Mouse (Mus musculus): ENCODE measurements at regions not wholly inside any gene's neighbourhood (a gene's known extent, or its start where the extent isn't known, plus 50 kb on each side); places are given as distances from the start of the nearest gene placed in this dataset.

- no peak for DNase-seq (ENCODE audit: low spot score)
These were observed 61.4 kb upstream of the Ppfia2 start for GRCm38 (mm10) chr10:106408705-106409104.

GRCm38 (mm10) chr10:106413181-106413580 lies 57.0 kb upstream of the Ppfia2 start:
- no peak overlapping the region for H3K9ac ChIP-seq (ENCODE audit: low read depth, low read length)
- H3K27me3 ChIP-seq (ENCODE audit: insufficient read depth, low read length), result no peaks in the 10 kb centered on the region
- H3K4me3 ChIP-seq (replicated peaks; ENCODE audit: low read depth, low read length), result no peak overlapping the region
- no peaks in the 10 kb centered on the region for H3K9me3 ChIP-seq (replicated peaks; ENCODE audit: low read length)
- no peaks in the 10 kb centered on the region for H3K4me1 ChIP-seq (replicated peaks; ENCODE audit: insufficient read depth, low read length)
- DNase-seq (ENCODE audit: low spot score), result no peak
- no peak overlapping the region for H3K4me2 ChIP-seq (ENCODE audit: low read length)
- no peak overlapping the region for H3K27ac ChIP-seq
- ATAC-seq (replicated peaks; ENCODE audit: low FRiP score, low read depth), result no peak
- no peak for TF ChIP-seq CTCF (IDR thresholded peaks at IDR 0.05; ENCODE audit: low read depth)
- no peaks in the 10 kb centered on the region for H3K36me3 ChIP-seq (ENCODE audit: insufficient read depth, low read length)
- 75% methylated on average over 4 of the region's 4 CpGs for WGBS

More at GRCm38 (mm10) chr10:106408705-106409104, 61.4 kb upstream of the Ppfia2 start:
- Histone ChIP-seq H3K9me3 (replicated peaks; ENCODE audit: low read length) (no peaks in the 10 kb centered on the region), H3K9ac (ENCODE audit: low read depth, low read length) (no peak overlapping the region), H3K4me1 (replicated peaks; ENCODE audit: insufficient read depth, low read length) (no peaks in the 10 kb centered on the region), H3K36me3 (ENCODE audit: insufficient read depth, low read length) (no peaks in the 10 kb centered on the region), H3K4me2 (ENCODE audit: low read length) (no peak overlapping the region), H3K27ac (no peak overlapping the region), H3K4me3 (replicated peaks; ENCODE audit: low read depth, low read length) (no peak overlapping the region), H3K27me3 (ENCODE audit: insufficient read depth, low read length) (no peaks in the 10 kb centered on the region)
- ATAC-seq (replicated peaks; ENCODE audit: low FRiP score, low read depth), result no peak
- no peak for TF ChIP-seq CTCF (IDR thresholded peaks at IDR 0.05; ENCODE audit: low read depth)
- WGBS, result 81% methylated on average over 3 of the region's 3 CpGs

GRCm38 (mm10) chr10:106414990-106415389 lies 55.1 kb upstream of the Ppfia2 start:
- Histone ChIP-seq H3K27me3 (ENCODE audit: insufficient read depth, low read length) (no peaks in the 10 kb centered on the region), H3K4me3 (replicated peaks; ENCODE audit: low read depth, low read length) (no peak overlapping the region), H3K4me1 (replicated peaks; ENCODE audit: insufficient read depth, low read length) (no peaks in the 10 kb centered on the region), H3K9me3 (replicated peaks; ENCODE audit: low read length) (no peaks in the 10 kb centered on the region), H3K36me3 (ENCODE audit: insufficient read depth, low read length) (no peaks in the 10 kb centered on the region), H3K27ac (no peak overlapping the region), H3K4me2 (ENCODE audit: low read length) (no peak overlapping the region), H3K9ac (ENCODE audit: low read depth, low read length) (no peak overlapping the region)
- DNase-seq (ENCODE audit: low spot score) (no peak), ATAC-seq (replicated peaks; ENCODE audit: low FRiP score, low read depth) (no peak)
- TF ChIP-seq CTCF (IDR thresholded peaks at IDR 0.05; ENCODE audit: low read depth), result no peak
- WGBS, result 72% methylated on average over 1 of the region's 1 CpGs

GRCm38 (mm10) chr10:106417156-106417555 lies 53.0 kb upstream of the Ppfia2 start:
- Histone ChIP-seq H3K9ac (ENCODE audit: low read depth, low read length) (no peak overlapping the region), H3K27ac (no peak overlapping the region), H3K27me3 (ENCODE audit: insufficient read depth, low read length) (no peaks in the 10 kb centered on the region), H3K4me3 (replicated peaks; ENCODE audit: low read depth, low read length) (no peak overlapping the region), H3K4me2 (ENCODE audit: low read length) (no peak overlapping the region), H3K36me3 (ENCODE audit: insufficient read depth, low read length) (no peaks in the 10 kb centered on the region), H3K4me1 (replicated peaks; ENCODE audit: insufficient read depth, low read length) (no peaks in the 10 kb centered on the region), H3K9me3 (replicated peaks; ENCODE audit: low read length) (no peaks in the 10 kb centered on the region)
- no peak for TF ChIP-seq CTCF (IDR thresholded peaks at IDR 0.05; ENCODE audit: low read depth)
- no peak for DNase-seq (ENCODE audit: low spot score)
- no peak for ATAC-seq (replicated peaks; ENCODE audit: low FRiP score, low read depth)

Measured in kidney, postnatal 0 days (tissue).